Mouse (Mus musculus) lung, postnatal 0 days (tissue): ENCODE measurements at regions not wholly inside any gene's neighbourhood (a gene's known extent, or its start where the extent isn't known, plus 50 kb on each side); places are given as distances from the start of the nearest gene placed in this dataset.

ENCODE experiments used
- CTCF ChIP-seq: IDR thresholded peaks from 2 replicates; pipeline ENCODE4 v1.5.1; 2016; ENCODE audit warnings: antibody characterized with exemption, mild to moderate bottlenecking
- EP300 ChIP-seq: IDR thresholded peaks from 2 replicates; pipeline ENCODE4 v1.6.1; 2016; ENCODE audit warnings: antibody characterized with exemption, mild to moderate bottlenecking, control low read depth

DNA sequence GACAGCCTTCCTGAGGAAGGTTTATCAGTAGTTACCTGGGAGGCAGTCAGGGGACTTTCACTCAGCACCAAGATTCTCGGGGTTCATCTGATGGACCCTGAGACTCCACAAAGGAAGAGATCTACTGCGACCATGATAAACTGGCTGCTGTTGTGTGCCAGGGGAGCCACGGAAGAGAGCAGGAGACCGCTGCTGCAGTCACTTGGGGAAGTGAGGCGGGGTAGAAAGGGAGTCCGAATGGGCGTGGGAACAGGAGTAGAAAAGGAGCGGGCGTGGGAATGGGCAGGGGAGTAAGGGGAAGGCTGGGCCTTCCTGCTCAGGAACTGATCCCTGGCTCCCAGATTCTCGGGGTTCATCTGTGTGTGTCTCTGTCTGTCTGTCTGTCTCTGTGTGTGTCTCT lies 276.2 kb upstream of the Rpl38 start:
- TF ChIP-seq CTCF, result no peak
- no peak for TF ChIP-seq EP300
